21 mouse cellular contexts compared by ENCODE assay signal in genomic region chr1:134510018-134510417, GRCm38 (mm10). TPM values are rescaled to one million over a fixed set of nuclear protein-coding genes. Genes with fewer than 3 reads are reported as not detected.
DNase-seq lines count a peak whose midpoint lies in the region; ATAC-seq and TF ChIP-seq lines count a peak whose summit lies in the region.
"Had no signal": no experiment of that assay in that cellular context is flagged by ENCODE, and none has a peak within 500 bp of the region (broad histone marks: within the 10 kb centered on the region; RNA-seq: fewer than 3 reads in every experiment).

No protein-coding gene starts in this region.

- no peak for TF ChIP-seq CTCF in thymus, adult 2 months (IDR thresholded peaks at IDR 0.05; ENCODE audit: borderline replicate concordance, control insufficient read depth, extremely low read depth, insufficient read depth, low read length, poor library complexity)

- H3K4me2 ChIP-seq in forebrain, embryonic 13.5 days, result no peak overlapping the region
- H3K4me2 ChIP-seq: forebrain, embryonic 15.5 days; heart, embryonic 13.5 days; neural tube, embryonic 15.5 days had no signal

- peak; percentile 92 for ATAC-seq in inflammation-experienced regulatory T-cells, adult 6 months
- ATAC-seq in forebrain, embryonic 13.5 days, result no peak
- ATAC-seq: forebrain, embryonic 15.5 days had no signal

- no peaks in the 10 kb centered on the region for H3K9me3 ChIP-seq in embryonic facial prominence, embryonic 10.5 days
- H3K9me3 ChIP-seq in forebrain, embryonic 13.5 days (replicated peaks), result no peaks in the 10 kb centered on the region
- H3K9me3 ChIP-seq: forebrain, embryonic 15.5 days; heart, embryonic 13.5 days; midbrain, embryonic 10.5 days; neural tube, embryonic 15.5 days had no signal

- peaks cover 9% of the 10 kb centered on the region; the same call in 1 of the 2 replicates for H3K27me3 ChIP-seq in thymus, adult 2 months (ENCODE audit: control insufficient read depth, insufficient read depth, low read length)
- peaks cover 36% of the 10 kb centered on the region for H3K27me3 ChIP-seq in embryonic facial prominence, embryonic 10.5 days (replicated peaks; ENCODE audit: low read depth, poor library complexity, severe bottlenecking)
- peaks cover 34% of the 10 kb centered on the region for H3K27me3 ChIP-seq in forebrain, embryonic 13.5 days

- peaks cover 18% of the 10 kb centered on the region for H3K4me1 ChIP-seq in thymus, adult 2 months (replicated peaks; ENCODE audit: control insufficient read depth, insufficient read depth, low read length)
- peaks cover 17% of the 10 kb centered on the region for H3K4me1 ChIP-seq in embryonic facial prominence, embryonic 10.5 days
- H3K4me1 ChIP-seq in forebrain, embryonic 13.5 days, result peaks cover 15% of the 10 kb centered on the region

- peaks cover 16% of the 10 kb centered on the region for H3K36me3 ChIP-seq in thymus, adult 2 months (ENCODE audit: control insufficient read depth, insufficient read depth, low read length)
- H3K36me3 ChIP-seq in embryonic facial prominence, embryonic 10.5 days (replicated peaks), result peaks cover 41% of the 10 kb centered on the region
- H3K36me3 ChIP-seq in forebrain, embryonic 13.5 days (ENCODE audit: poor library complexity, severe bottlenecking), result peaks cover 30% of the 10 kb centered on the region

- DNase-seq in lung, postnatal 25 days (ENCODE audit: low spot score), result peak; percentile 6
- DNase-seq in lung, adult 18-20 months, result no peak
- peak; percentile 43 for DNase-seq in thymus, adult 2 months
- no peak for DNase-seq in right cerebral cortex, adult 18-20 months
- no peak for DNase-seq in embryonic facial prominence, embryonic 10.5 days (ENCODE audit: low spot score)
- no peak for DNase-seq in frontal cortex, adult 2 months (ENCODE audit: extremely low spot score in 1 of 2, low spot score in 1 of 2)
- DNase-seq: B cell, adult 2 months; cerebellum, postnatal 10 days; heart, adult 11 months; heart, postnatal 4 days; kidney, adult 9 months; lung, postnatal 10 days; right cerebral cortex, postnatal 4 days had no signal

- H3K9ac ChIP-seq in forebrain, embryonic 13.5 days, result no peak overlapping the region
- H3K9ac ChIP-seq: forebrain, embryonic 15.5 days; heart, embryonic 13.5 days; neural tube, embryonic 15.5 days had no signal

- 19% methylated on average over 7 of the region's 7 CpGs for WGBS in thymus, adult 2 months
- WGBS in embryonic facial prominence, embryonic 10.5 days, result 55% methylated on average over 7 of the region's 7 CpGs
- 68% methylated on average over 7 of the region's 7 CpGs for WGBS in forebrain, embryonic 13.5 days

- peak overlapping the region; percentile 71 for H3K27ac ChIP-seq in thymus, adult 2 months (ENCODE audit: control insufficient read depth, insufficient read depth, low read length)
- H3K27ac ChIP-seq in embryonic facial prominence, embryonic 10.5 days (replicated peaks), result no peak overlapping the region
- no peak overlapping the region for H3K27ac ChIP-seq in forebrain, embryonic 13.5 days
- H3K27ac ChIP-seq: forebrain, embryonic 15.5 days; heart, embryonic 13.5 days; midbrain, embryonic 10.5 days; neural tube, embryonic 15.5 days had no signal

- no peak for TF ChIP-seq POLR2A in thymus, adult 2 months (IDR thresholded peaks at IDR 0.05; ENCODE audit: control insufficient read depth, extremely low read depth, insufficient read depth, low read length, poor library complexity)

- no peak overlapping the region for H3K4me3 ChIP-seq in thymus, adult 2 months (ENCODE audit: control insufficient read depth, insufficient read depth, low read length)
- no peak overlapping the region for H3K4me3 ChIP-seq in embryonic facial prominence, embryonic 10.5 days
- H3K4me3 ChIP-seq in forebrain, embryonic 13.5 days, result no peak overlapping the region
- H3K4me3 ChIP-seq: forebrain, embryonic 15.5 days; heart, embryonic 13.5 days; midbrain, embryonic 10.5 days; neural tube, embryonic 15.5 days had no signal

RNA-seq across cellular contexts. Expression of gene Rabif, which starts 15.6 kb away (rescaled TPM):
- polyA plus RNA-seq in inflammation-experienced regulatory T-cells, adult 6 months (2017; shearing (Covaris generic)), result 10 to 100 TPM; 40.2 to 42.7 (median 41.7) TPM
- polyA plus RNA-seq in thymus, adult 2 months (2012; rRNA removed), result 24.8 and 25.0 TPM in 2 replicates
- 40.9 and 41.8 TPM in 2 replicates for polyA plus RNA-seq in embryonic facial prominence, embryonic 10.5 days (2016; fragmentation: Nextera tagmentation; extraction: Ambion mirVana)
- polyA plus RNA-seq in frontal cortex, adult 2 months (2012; rRNA removed), result 28.2 and 29.4 TPM in 2 replicates
- polyA plus RNA-seq in forebrain, embryonic 13.5 days (2015; fragmentation: Nextera tagmentation; extraction: Ambion mirVana), result 45.4 and 46.2 TPM in 2 replicates

RNA-seq across cellular contexts. Expression of gene Mgat4e, which starts 39.5 kb away (rescaled TPM):
- not detected for polyA plus RNA-seq in inflammation-experienced regulatory T-cells, adult 6 months (2017; shearing (Covaris generic))
- polyA plus RNA-seq in thymus, adult 2 months (2012; rRNA removed), result not detected in 2 replicates
- not detected in 2 replicates for polyA plus RNA-seq in embryonic facial prominence, embryonic 10.5 days (2016; fragmentation: Nextera tagmentation; extraction: Ambion mirVana)
- 0.08 TPM in 1 of 2 replicates, not detected in the other for polyA plus RNA-seq in frontal cortex, adult 2 months (2012; rRNA removed)
- polyA plus RNA-seq in forebrain, embryonic 13.5 days (2015; fragmentation: Nextera tagmentation; extraction: Ambion mirVana), result not detected in 2 replicates
- polyA plus RNA-seq: forebrain, embryonic 15.5 days; heart, embryonic 13.5 days; large intestine, adult 2 months; liver, adult 2 months; midbrain, embryonic 10.5 days; neural tube, embryonic 15.5 days had no signal

RNA-seq across cellular contexts. Expression of gene Kdm5b, which starts 50.0 kb away (rescaled TPM):
- 10 to 100 TPM in 2 of 3 experiments, 1 to 10 TPM in 1; 6.4 to 19.8 (median 16.5) TPM for polyA plus RNA-seq in inflammation-experienced regulatory T-cells, adult 6 months (2017; shearing (Covaris generic))
- 26.7 and 36.4 TPM in 2 replicates for polyA plus RNA-seq in thymus, adult 2 months (2012; rRNA removed)
- 78.4 and 79.0 TPM in 2 replicates for polyA plus RNA-seq in embryonic facial prominence, embryonic 10.5 days (2016; fragmentation: Nextera tagmentation; extraction: Ambion mirVana)
- 29.9 and 31.5 TPM in 2 replicates for polyA plus RNA-seq in frontal cortex, adult 2 months (2012; rRNA removed)
- 95.4 and 96.5 TPM in 2 replicates for polyA plus RNA-seq in forebrain, embryonic 13.5 days (2015; fragmentation: Nextera tagmentation; extraction: Ambion mirVana)

RNA-seq across cellular contexts. Expression of gene Klhl12, which starts 54.7 kb away (rescaled TPM):
- 10 to 100 TPM in 2 of 3 experiments, 1 to 10 TPM in 1; 8.7 to 15.5 (median 12.7) TPM for polyA plus RNA-seq in inflammation-experienced regulatory T-cells, adult 6 months (2017; shearing (Covaris generic))
- 7.7 and 7.9 TPM in 2 replicates for polyA plus RNA-seq in thymus, adult 2 months (2012; rRNA removed)
- 39.1 and 42.6 TPM in 2 replicates for polyA plus RNA-seq in embryonic facial prominence, embryonic 10.5 days (2016; fragmentation: Nextera tagmentation; extraction: Ambion mirVana)
- polyA plus RNA-seq in frontal cortex, adult 2 months (2012; rRNA removed), result 26.5 and 28.4 TPM in 2 replicates
- 34.5 and 37.0 TPM in 2 replicates for polyA plus RNA-seq in forebrain, embryonic 13.5 days (2015; fragmentation: Nextera tagmentation; extraction: Ambion mirVana)

Comparison
In these comparisons a context has a peak if more than half of its experiments do, and no peak if none do; other contexts are left out.
1. DNase-seq: peak in lung, postnatal 25 days (single experiment) and thymus, adult 2 months (single experiment); none in lung, adult 18-20 months (0 of 2), right cerebral cortex, adult 18-20 months (single experiment), embryonic facial prominence, embryonic 10.5 days (single experiment) and frontal cortex, adult 2 months (0 of 2).